Comparison of ENCODE assay signal across 14 mouse cellular contexts in the genomic region with DNA sequence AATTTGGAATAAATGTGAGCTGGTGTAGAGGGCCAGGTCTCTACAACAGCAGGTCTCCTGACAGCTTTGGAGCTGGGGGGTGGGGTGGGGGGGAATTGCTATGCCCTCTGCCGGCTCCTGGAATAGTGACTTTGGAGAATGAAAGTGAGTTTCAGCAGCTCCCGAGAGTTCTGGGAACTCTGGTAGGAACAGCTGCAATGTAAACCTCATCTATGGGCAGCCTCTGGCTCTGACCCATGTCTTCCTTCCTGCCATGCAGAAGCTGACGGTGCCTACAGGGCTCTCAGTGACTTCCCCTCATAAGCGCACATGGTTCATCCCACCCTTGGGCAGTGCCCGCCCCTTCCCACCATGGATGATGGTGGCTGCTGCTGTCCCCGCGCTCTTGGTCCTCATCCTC. TPM values are rescaled to one million over a fixed set of nuclear protein-coding genes. Genes with fewer than 3 reads are reported as not detected.
"Had no signal": no experiment of that assay in that cellular context is flagged by ENCODE, and none has a peak within 500 bp of the region (broad histone marks: within the 10 kb centered on the region; RNA-seq: fewer than 3 reads in every experiment).

No protein-coding gene starts in this region.

- H3K9ac ChIP-seq: liver, embryonic 14.5 days; lung, embryonic 14.5 days; midbrain, embryonic 12.5 days; neural tube, embryonic 12.5 days; stomach, embryonic 15.5 days had no signal

- DNase-seq: lung, adult 18-20 months; lung, embryonic 14.5 days; lung, postnatal 10 days; midbrain, embryonic 14.5 days; thymus, adult 18-20 months; thymus, postnatal 14 days; thymus, postnatal 36 days had no signal

- H3K27ac ChIP-seq: liver, embryonic 14.5 days; midbrain, embryonic 10.5 days; midbrain, embryonic 12.5 days; neural tube, embryonic 12.5 days; stomach, embryonic 15.5 days had no signal

- H3K4me3 ChIP-seq: midbrain, embryonic 10.5 days; midbrain, embryonic 12.5 days; neural tube, embryonic 12.5 days; stomach, embryonic 15.5 days had no signal

- H3K27me3 ChIP-seq: midbrain, embryonic 12.5 days; neural tube, embryonic 12.5 days; stomach, embryonic 15.5 days had no signal

RNA-seq across cellular contexts. Expression of a gene that starts 9.6 kb away (rescaled TPM):
- total RNA-seq: megakaryocyte-erythroid progenitor cell, adult 5-6 weeks; neutrophil, adult 5-6 weeks had no signal

RNA-seq across cellular contexts. Expression of a gene that starts 48.8 kb away (rescaled TPM):
- total RNA-seq: neutrophil, adult 5-6 weeks had no signal

RNA-seq across cellular contexts. Expression of a gene that starts 49.4 kb away (rescaled TPM):
- total RNA-seq: neutrophil, adult 5-6 weeks had no signal
